Comparison of ENCODE assay signal across 10 mouse cellular contexts in the genomic region with DNA sequence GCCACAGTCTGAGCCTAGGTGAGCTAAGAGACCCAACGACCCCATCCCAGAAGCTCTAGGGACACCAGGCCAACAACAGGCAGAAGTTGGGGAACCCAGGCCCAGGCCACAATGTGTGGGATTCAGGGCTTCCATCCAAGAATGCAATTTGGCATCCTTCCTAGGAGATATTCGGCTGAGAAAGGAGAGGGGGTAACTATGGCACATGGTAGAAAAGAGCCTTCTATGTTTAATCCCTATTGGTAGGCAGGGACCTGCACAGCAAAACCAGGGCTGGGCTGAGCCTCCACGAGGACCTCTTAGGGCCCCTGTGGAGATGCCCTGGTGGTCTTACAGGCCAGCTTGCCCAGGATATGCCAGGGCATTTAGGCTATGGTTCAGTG.
DNase-seq lines count a peak whose midpoint lies in the region; ATAC-seq and TF ChIP-seq lines count a peak whose summit lies in the region.
"Had no signal": no experiment of that assay in that cellular context is flagged by ENCODE, and none has a peak within 500 bp of the region (broad histone marks: within the 10 kb centered on the region; RNA-seq: fewer than 3 reads in every experiment).

No protein-coding gene starts in this region.

- TF ChIP-seq POLR2A in bone marrow, adult 2 months (IDR thresholded peaks at IDR 0.05; ENCODE audit: borderline replicate concordance, control insufficient read depth, low read depth, low read length): no peak

- no peaks in the 10 kb centered on the region for H3K9me3 ChIP-seq in forebrain, embryonic 14.5 days (replicated peaks; ENCODE audit: control insufficient read depth, low read length)
- H3K9me3 ChIP-seq in forebrain, embryonic 11.5 days (ENCODE audit: control insufficient read depth, low read length): no peaks in the 10 kb centered on the region
- no peaks in the 10 kb centered on the region for H3K9me3 ChIP-seq in lung, postnatal 0 days (ENCODE audit: low read length)
- no peaks in the 10 kb centered on the region for H3K9me3 ChIP-seq in liver, embryonic 15.5 days (replicated peaks)
- no peaks in the 10 kb centered on the region for H3K9me3 ChIP-seq in kidney, embryonic 14.5 days (ENCODE audit: control insufficient read depth, low read length)
- H3K9me3 ChIP-seq: intestine, embryonic 15.5 days; midbrain, embryonic 12.5 days had no signal

- H3K4me3 ChIP-seq in forebrain, embryonic 14.5 days (ENCODE audit: low read depth, low read length): no peak overlapping the region
- no peak overlapping the region for H3K4me3 ChIP-seq in forebrain, embryonic 11.5 days (ENCODE audit: low read depth, low read length)
- H3K4me3 ChIP-seq in lung, postnatal 0 days (ENCODE audit: low read depth, low read length): no peak overlapping the region
- H3K4me3 ChIP-seq in bone marrow, adult 2 months (replicated peaks; ENCODE audit: control insufficient read depth, low read depth, low read length): no peak overlapping the region
- H3K4me3 ChIP-seq in liver, embryonic 15.5 days (replicated peaks): no peak overlapping the region
- H3K4me3 ChIP-seq in kidney, embryonic 14.5 days (ENCODE audit: low read length): no peak overlapping the region
- H3K4me3 ChIP-seq: intestine, embryonic 15.5 days; midbrain, embryonic 12.5 days had no signal

- peak; percentile 48 for ATAC-seq in forebrain, embryonic 14.5 days
- no peak for ATAC-seq in forebrain, embryonic 11.5 days (replicated peaks; ENCODE audit: low FRiP score)
- ATAC-seq in lung, postnatal 0 days: no peak
- ATAC-seq in liver, embryonic 15.5 days (ENCODE audit: insufficient read depth): no peak
- ATAC-seq in kidney, embryonic 14.5 days (ENCODE audit: low FRiP score, low TSS enrichment): no peak
- ATAC-seq: intestine, embryonic 15.5 days had no signal

- TF ChIP-seq CTCF in lung, postnatal 0 days (IDR thresholded peaks at IDR 0.05): no peak
- TF ChIP-seq CTCF in bone marrow, adult 2 months (IDR thresholded peaks at IDR 0.05; ENCODE audit: control insufficient read depth, insufficient read depth, low read length): no peak

- 33% methylated on average over 3 of the region's 3 CpGs for WGBS in forebrain, embryonic 14.5 days
- WGBS in forebrain, embryonic 11.5 days: 78% methylated on average over 3 of the region's 3 CpGs
- 47% methylated on average over 3 of the region's 3 CpGs for WGBS in lung, postnatal 0 days
- 9% methylated on average over 3 of the region's 3 CpGs for WGBS in bone marrow, adult 2 months
- WGBS in liver, embryonic 15.5 days (ENCODE audit: insufficient replicate concordance): 35% methylated on average over 3 of the region's 3 CpGs
- 87% methylated on average over 3 of the region's 3 CpGs for WGBS in kidney, embryonic 14.5 days

- no peak overlapping the region for H3K4me2 ChIP-seq in forebrain, embryonic 14.5 days (ENCODE audit: low read length)
- H3K4me2 ChIP-seq in forebrain, embryonic 11.5 days (ENCODE audit: low read depth, low read length, severe bottlenecking): no peak overlapping the region
- no peak overlapping the region for H3K4me2 ChIP-seq in lung, postnatal 0 days (replicated peaks; ENCODE audit: low read depth, low read length)
- H3K4me2 ChIP-seq in liver, embryonic 15.5 days: peak overlapping the region; percentile 11
- H3K4me2 ChIP-seq in kidney, embryonic 14.5 days (replicated peaks; ENCODE audit: low read depth, low read length): no peak overlapping the region
- H3K4me2 ChIP-seq: intestine, embryonic 15.5 days; midbrain, embryonic 12.5 days had no signal

- H3K4me1 ChIP-seq in forebrain, embryonic 14.5 days (ENCODE audit: control insufficient read depth, insufficient read depth, low read length): no peaks in the 10 kb centered on the region
- H3K4me1 ChIP-seq in forebrain, embryonic 11.5 days (replicated peaks; ENCODE audit: control insufficient read depth, insufficient read depth, low read length): peaks cover 6% of the 10 kb centered on the region; the same call in 1 of the 2 replicates
- peaks cover 15% of the 10 kb centered on the region; the same call in 1 of the 2 replicates for H3K4me1 ChIP-seq in lung, postnatal 0 days (ENCODE audit: insufficient read depth, low read depth, low read length)
- peaks cover 24% of the 10 kb centered on the region for H3K4me1 ChIP-seq in bone marrow, adult 2 months (ENCODE audit: control insufficient read depth, insufficient read depth, low read length)
- H3K4me1 ChIP-seq in liver, embryonic 15.5 days (replicated peaks): peaks cover 95% of the 10 kb centered on the region
- peaks cover 31% of the 10 kb centered on the region for H3K4me1 ChIP-seq in kidney, embryonic 14.5 days (ENCODE audit: control insufficient read depth, insufficient read depth, low read length)

- no peak; the same call in 1 of the 2 replicates for TF ChIP-seq EP300 in lung, postnatal 0 days (IDR thresholded peaks at IDR 0.05)

- DNase-seq in forebrain, embryonic 14.5 days (ENCODE audit: low spot score): peak; percentile 58
- no peak for DNase-seq in forebrain, embryonic 11.5 days (ENCODE audit: low spot score)
- DNase-seq in lung, postnatal 0 days (ENCODE audit: low spot score): no peak
- no peak for DNase-seq in lung, postnatal 10 days
- DNase-seq in embryo, embryonic 11 days: no peak

- H3K27ac ChIP-seq in forebrain, embryonic 14.5 days (ENCODE audit: low read depth, low read length): no peak overlapping the region
- no peak overlapping the region for H3K27ac ChIP-seq in forebrain, embryonic 11.5 days (ENCODE audit: low read depth, low read length)
- H3K27ac ChIP-seq in lung, postnatal 0 days (ENCODE audit: low read length): 0 out of 2 replicates have a peak overlapping the region, but pooled peaks have one; percentile 43
- peak overlapping the region; percentile 96 for H3K27ac ChIP-seq in bone marrow, adult 2 months (ENCODE audit: control insufficient read depth, insufficient read depth, low read depth, low read length, poor library complexity)
- H3K27ac ChIP-seq in liver, embryonic 15.5 days (replicated peaks): peak overlapping the region; percentile 84
- no peak overlapping the region for H3K27ac ChIP-seq in kidney, embryonic 14.5 days (ENCODE audit: low read depth, low read length)
- H3K27ac ChIP-seq: midbrain, embryonic 12.5 days had no signal

- H3K9ac ChIP-seq in forebrain, embryonic 14.5 days (ENCODE audit: low read length): no peak overlapping the region
- no peak overlapping the region for H3K9ac ChIP-seq in forebrain, embryonic 11.5 days (ENCODE audit: low read length)
- no peak overlapping the region for H3K9ac ChIP-seq in lung, postnatal 0 days (replicated peaks; ENCODE audit: low read depth)
- H3K9ac ChIP-seq in liver, embryonic 15.5 days: peak overlapping the region; percentile 15; the same call in 1 of the 2 replicates
- no peak overlapping the region for H3K9ac ChIP-seq in kidney, embryonic 14.5 days (ENCODE audit: low read depth, low read length)
- H3K9ac ChIP-seq: intestine, embryonic 15.5 days; midbrain, embryonic 12.5 days had no signal

- H3K36me3 ChIP-seq in forebrain, embryonic 14.5 days (ENCODE audit: control insufficient read depth, insufficient read depth, low read length): no peaks in the 10 kb centered on the region
- H3K36me3 ChIP-seq in forebrain, embryonic 11.5 days (ENCODE audit: control insufficient read depth, insufficient read depth, low read length): no peaks in the 10 kb centered on the region; the same call in 1 of the 2 replicates
- H3K36me3 ChIP-seq in lung, postnatal 0 days (ENCODE audit: insufficient read depth, low read length): no peaks in the 10 kb centered on the region
- H3K36me3 ChIP-seq in liver, embryonic 15.5 days (replicated peaks): no peaks in the 10 kb centered on the region
- H3K36me3 ChIP-seq in kidney, embryonic 14.5 days (ENCODE audit: control insufficient read depth, insufficient read depth, low read length): no peaks in the 10 kb centered on the region
- H3K36me3 ChIP-seq: intestine, embryonic 15.5 days; midbrain, embryonic 12.5 days had no signal

- no peaks in the 10 kb centered on the region for H3K27me3 ChIP-seq in forebrain, embryonic 14.5 days (replicated peaks; ENCODE audit: control insufficient read depth, insufficient read depth, low read length)
- H3K27me3 ChIP-seq in forebrain, embryonic 11.5 days (ENCODE audit: control insufficient read depth, insufficient read depth, low read length): no peaks in the 10 kb centered on the region
- no peaks in the 10 kb centered on the region for H3K27me3 ChIP-seq in lung, postnatal 0 days (replicated peaks; ENCODE audit: insufficient read depth, low read length)
- no peaks in the 10 kb centered on the region for H3K27me3 ChIP-seq in liver, embryonic 15.5 days
- H3K27me3 ChIP-seq in kidney, embryonic 14.5 days (ENCODE audit: control insufficient read depth, insufficient read depth, low read length): no peaks in the 10 kb centered on the region
- H3K27me3 ChIP-seq: intestine, embryonic 15.5 days; midbrain, embryonic 12.5 days had no signal

Comparison
In these comparisons a context has a peak if more than half of its experiments do, and no peak if none do; other contexts are left out.
1. H3K27ac ChIP-seq: peak in lung, postnatal 0 days (single experiment), bone marrow, adult 2 months (single experiment) and liver, embryonic 15.5 days (single experiment); none in forebrain, embryonic 14.5 days (single experiment), forebrain, embryonic 11.5 days (single experiment) and kidney, embryonic 14.5 days (single experiment).